Mouse (Mus musculus) myocyte (in vitro differentiated cells): Measurements from ENCODE around the gene Gm20388.

Experiments
- MAX ChIP-seq: IDR thresholded peaks from one replicate; pipeline ENCODE4 v1.6.1; 2011; ENCODE audit warnings: low read depth, mild to moderate bottlenecking, control low read depth
- POLR2A ChIP-seq: IDR thresholded peaks from one replicate; pipeline ENCODE4 v1.6.1; 2011; ENCODE audit warnings: low read depth, mild to moderate bottlenecking, control low read depth, moderate library complexity; ENCODE audit not compliant: insufficient read length
- POLR2AphosphoS2 ChIP-seq: IDR thresholded peaks from one replicate; pipeline ENCODE4 v1.6.1; 2011; ENCODE audit warnings: low read depth, control low read depth; ENCODE audit not compliant: insufficient read length
- TCF12 ChIP-seq: IDR thresholded peaks from one replicate; pipeline ENCODE4 v1.6.1; 2011; ENCODE audit warnings: mild to moderate bottlenecking, control low read depth; ENCODE audit not compliant: poor library complexity, insufficient read depth, severe bottlenecking
- USF1 ChIP-seq: IDR thresholded peaks from one replicate; pipeline ENCODE4 v1.6.1; 2011; ENCODE audit warnings: low read depth, mild to moderate bottlenecking, control low read depth, moderate library complexity

GRCm38 (mm10) chr8:123426511-123427509 is 3516.2 kb downstream of the Gm20388 start:
- TF ChIP-seq POLR2A (no peak), POLR2AphosphoS2 (no peak), USF1 (no peak), MAX (no peak), TCF12 (no peak)
